Mouse (Mus musculus) frontal cortex, postnatal 14 days (tissue): ENCODE results near the gene Kdm4c.
"Not testable (repeated sequence)": the region's sequence is repeated elsewhere in the genome, so short reads cannot be mapped to it uniquely, and the experiment has no call there.

Experiments used
- DNase-seq, 2 experiments: peaks; one replicate each; pipeline ENCODE4 v3.0.0; 2022; ENCODE audit warnings: low spot score in 2 of 2

Gene Kdm4c

DNA sequence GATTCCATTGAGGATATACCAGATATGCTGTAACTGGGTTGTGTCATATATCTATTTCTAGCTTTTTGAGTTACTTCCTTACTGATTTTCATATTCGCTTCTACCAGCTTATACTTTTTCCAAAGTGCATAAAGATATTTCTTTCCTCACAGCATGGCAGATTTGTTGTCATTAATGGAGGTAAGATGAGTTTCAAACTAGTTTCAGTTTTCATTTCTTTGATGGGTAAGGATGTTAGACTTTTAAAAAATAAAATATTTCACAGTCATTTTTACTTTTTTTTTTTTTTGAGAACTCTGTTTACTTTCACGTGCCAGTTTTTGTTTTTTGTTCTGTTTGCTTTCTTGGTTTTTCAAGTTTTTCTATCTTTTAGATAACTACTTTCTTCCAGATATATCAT is 70.6 kb downstream of the Kdm4c start:
- DNase-seq: no peak

DNA sequence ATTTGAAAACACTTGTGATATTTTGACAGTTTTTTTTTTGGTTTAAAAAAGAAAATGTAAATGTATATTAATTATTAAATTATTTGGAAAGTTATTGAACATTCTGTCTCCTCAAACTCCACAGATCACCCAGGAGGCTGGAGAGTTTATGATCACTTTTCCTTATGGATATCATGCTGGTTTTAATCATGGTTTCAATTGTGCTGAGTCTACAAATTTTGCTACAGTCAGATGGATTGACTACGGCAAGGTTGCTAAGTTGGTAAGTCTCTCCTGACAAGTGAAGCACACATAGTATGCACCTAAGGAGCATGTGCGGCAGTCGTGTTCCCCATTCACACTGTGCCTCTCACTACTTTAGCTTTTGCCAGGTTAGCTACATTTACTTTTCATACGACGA is 73.1 kb downstream of the Kdm4c start:
- no peak for DNase-seq

DNA sequence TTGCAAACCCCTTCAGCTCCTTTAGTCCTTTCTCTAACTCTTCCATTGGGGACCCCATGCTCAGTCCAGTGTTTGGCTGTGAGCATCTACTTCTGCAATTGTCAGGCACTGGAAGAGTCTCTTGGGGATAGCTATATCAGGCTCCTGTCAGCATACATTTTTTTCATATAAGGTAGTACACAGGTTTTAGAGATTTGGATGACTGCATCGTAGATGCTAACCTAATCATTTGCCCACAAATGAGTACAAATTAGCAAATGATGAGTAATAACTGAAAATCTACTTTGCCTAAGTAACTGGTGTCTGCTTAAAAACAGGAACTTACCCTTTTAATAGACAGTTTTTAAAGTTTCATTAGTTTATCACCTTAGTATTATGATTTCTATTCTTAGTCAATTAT is 77.0 kb downstream of the Kdm4c start:
- no peak for DNase-seq

- DNase-seq: no peak
These were observed 115.2 kb downstream of the Kdm4c start for GRCm38 (mm10) chr4:74357479-74357878.

- DNase-seq: no peak
These were observed 118.0 kb downstream of the Kdm4c start for GRCm38 (mm10) chr4:74360274-74360673.

DNA sequence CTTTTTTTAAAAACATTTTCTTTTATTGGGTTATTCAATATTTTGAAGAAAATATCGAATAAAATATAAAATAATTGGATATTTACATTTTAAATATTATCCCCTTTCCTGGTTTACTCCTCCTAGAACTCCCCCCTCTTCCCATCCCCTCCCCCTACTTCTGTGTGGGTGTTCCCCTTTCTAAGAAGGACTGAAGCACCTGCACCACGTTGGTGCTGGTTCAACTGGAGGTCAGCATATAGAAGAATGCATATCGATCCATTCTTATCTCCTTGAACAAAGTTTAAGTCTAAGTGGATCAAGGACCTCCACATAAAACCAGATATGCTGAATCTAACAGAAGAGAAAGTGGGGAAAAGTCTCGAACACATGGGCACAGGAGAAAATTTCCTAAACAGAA is 144.3 kb downstream of the Kdm4c start:
- no peak for DNase-seq

GRCm38 (mm10) chr4:74393162-74393561 is 150.9 kb downstream of the Kdm4c start:
- DNase-seq: no peak

DNA sequence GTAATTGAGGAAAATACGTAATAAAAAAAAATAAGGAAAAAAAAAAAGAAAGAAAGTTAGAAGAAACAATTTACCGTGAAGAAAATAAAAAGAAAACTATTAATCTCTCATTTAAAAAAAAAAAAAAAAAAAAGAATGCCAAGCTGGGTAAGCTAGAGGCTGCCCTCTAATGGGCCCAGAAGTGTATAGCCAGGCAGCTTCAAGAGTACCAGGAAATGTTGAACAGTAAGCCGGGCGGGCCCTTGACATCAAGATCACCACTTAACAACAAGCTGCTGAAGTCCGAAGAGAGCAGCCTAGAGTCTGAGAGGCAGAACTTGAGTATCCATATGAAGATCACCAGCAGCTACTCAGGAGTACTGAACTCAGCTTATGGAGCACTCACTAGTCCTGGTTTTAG is 154.3 kb downstream of the Kdm4c start:
- DNase-seq: no peak

- not testable (repeated sequence) for DNase-seq
These were observed 159.5 kb downstream of the Kdm4c start for GRCm38 (mm10) chr4:74401617-74402313.

- no peak for DNase-seq
These were observed 166.4 kb downstream of the Kdm4c start for GRCm38 (mm10) chr4:74408731-74409130.

DNA sequence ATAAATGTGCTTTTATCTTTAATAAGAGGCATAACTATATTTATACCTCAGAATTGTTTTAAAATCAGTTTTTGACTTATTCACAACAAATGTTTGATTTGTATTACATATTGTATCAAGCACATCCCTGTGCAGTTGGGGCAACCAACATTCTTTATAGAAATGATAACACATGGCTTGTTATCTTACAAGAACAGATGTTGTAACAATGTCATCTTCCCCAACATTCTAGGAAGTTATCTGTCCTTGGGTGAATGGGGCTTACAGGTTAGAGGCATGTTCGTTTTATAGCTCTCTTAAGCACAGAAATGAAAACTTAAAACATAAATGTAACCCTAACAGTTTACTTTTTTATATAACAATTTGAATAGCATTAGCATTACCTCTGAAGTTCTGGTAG is 177.5 kb downstream of the Kdm4c start:
- DNase-seq: no peak
